Mouse (Mus musculus) midbrain, embryonic 14.5 days (tissue): ENCODE measurements at regions not wholly inside any gene's neighbourhood (a gene's known extent, or its start where the extent isn't known, plus 50 kb on each side); places are given as distances from the start of the nearest gene placed in this dataset.
"Not testable (repeated sequence)": the region's sequence is repeated elsewhere in the genome, so short reads cannot be mapped to it uniquely, and the experiment has no call there.

Experiments used
- ATAC-seq: fragments of 200-750 bp; cut with Nextera tagmentation; 2 replicates; pipeline ENCODE4 v1.8.0; 2017; ENCODE audit warnings: moderate number of reproducible peaks, moderate library complexity; ENCODE audit not compliant: low FRiP score, low TSS enrichment
- DNase-seq: peaks from one replicate; pipeline ENCODE4 v3.0.0-alpha.2; 2015
- H3K27ac ChIP-seq: fragments of 300-500 bp; sonication (generic); replicated peaks from 2 replicates; pipeline ENCODE4 v1.5.1; 2014; ENCODE audit warnings: mild to moderate bottlenecking, low read depth, low read length, moderate library complexity
- H3K27me3 ChIP-seq: fragments of 300-500 bp; sonication (generic); 2 replicates; pipeline ENCODE4 v1.6.1; 2014; ENCODE audit warnings: low read length, control low read depth, mixed read lengths; ENCODE audit not compliant: control insufficient read depth, insufficient read depth
- H3K36me3 ChIP-seq: fragments of 300-500 bp; sonication (generic); 2 replicates; pipeline ENCODE4 v1.6.1; 2014; ENCODE audit warnings: low read length, control low read depth; ENCODE audit not compliant: control insufficient read depth, insufficient read depth
- H3K4me1 ChIP-seq: fragments of 300-500 bp; sonication (generic); 2 replicates; pipeline ENCODE4 v1.6.1; 2014; ENCODE audit warnings: mild to moderate bottlenecking, antibody characterized with exemption, low read length, control low read depth; ENCODE audit not compliant: control insufficient read depth, insufficient read depth
- H3K4me2 ChIP-seq: fragments of 300-500 bp; sonication (generic); 2 replicates; pipeline ENCODE4 v1.6.1; 2014; ENCODE audit warnings: mild to moderate bottlenecking, low read length, moderate library complexity
- H3K4me3 ChIP-seq: fragments of 300-500 bp; sonication (generic); replicated peaks from 2 replicates; pipeline ENCODE4 v1.5.1; 2014; ENCODE audit warnings: low read depth, low read length
- H3K9ac ChIP-seq: fragments of 300-500 bp; sonication (generic); replicated peaks from 2 replicates; pipeline ENCODE4 v1.6.1; 2014; ENCODE audit warnings: mild to moderate bottlenecking, low read length, moderate library complexity
- H3K9me3 ChIP-seq: fragments of 300-500 bp; sonication (generic); 2 replicates; pipeline ENCODE4 v1.6.1; 2016; ENCODE audit warnings: low read length, control low read depth, mixed read lengths; ENCODE audit not compliant: control insufficient read depth
- WGBS: fragments of 180-500 bp; shearing (Covaris S2); extraction: QIAGEN DNeasy Blood & Tissue Kit; methylation state at CpG from one replicate; pipeline ENCODE4 v1.1.7; 2014; 5-methylcytosine and 5-hydroxymethylcytosine counted together

GRCm38 (mm10) chr3:38275321-38275720 lies 209.3 kb downstream of the Ankrd50 start:
- Histone ChIP-seq H3K9ac (no peak overlapping the region), H3K27me3 (no peaks in the 10 kb centered on the region), H3K27ac (no peak overlapping the region), H3K4me1 (0 out of 2 replicates have a peak, but pooled peaks cover 4% of the 10 kb centered on the region), H3K4me2 (no peak overlapping the region), H3K36me3 (no peaks in the 10 kb centered on the region), H3K4me3 (no peak overlapping the region), H3K9me3 (no peaks in the 10 kb centered on the region)
- WGBS = 50% methylated on average over 2 of the region's 2 CpGs
- DNase-seq (no peak), ATAC-seq (no peak)

DNA sequence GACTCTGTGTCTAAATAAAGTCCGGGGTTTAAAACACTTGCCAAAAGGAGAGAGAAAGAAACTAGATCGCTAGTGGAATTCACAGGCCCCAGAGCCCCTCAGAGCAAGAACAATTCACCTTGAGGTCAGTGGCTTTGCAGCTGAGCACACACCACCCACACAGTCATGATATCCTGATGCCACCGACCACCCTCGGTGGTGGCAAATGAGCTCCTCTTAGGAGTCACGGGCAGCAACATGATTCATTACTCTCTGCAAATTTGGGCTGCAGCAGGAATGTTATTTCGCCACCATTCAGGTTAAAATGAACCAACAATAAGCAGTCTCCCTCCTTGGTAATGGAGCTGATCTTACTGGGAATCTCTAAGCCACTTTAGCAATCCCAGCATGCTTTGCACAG lies 213.9 kb downstream of the Ankrd50 start:
- no peaks in the 10 kb centered on the region for H3K36me3 ChIP-seq
- ATAC-seq (no peak), DNase-seq (no peak)
- no peak overlapping the region for H3K9ac ChIP-seq
- no peak overlapping the region for H3K27ac ChIP-seq
- H3K4me1 ChIP-seq = 0 out of 2 replicates have a peak, but pooled peaks cover 4% of the 10 kb centered on the region
- no peak overlapping the region for H3K4me3 ChIP-seq
- WGBS = 73% methylated on average over 6 of the region's 6 CpGs
- no peaks in the 10 kb centered on the region for H3K27me3 ChIP-seq
- H3K9me3 ChIP-seq = no peaks in the 10 kb centered on the region
- no peak overlapping the region for H3K4me2 ChIP-seq

GRCm38 (mm10) chr3:38268226-38268625 lies 216.4 kb downstream of the Ankrd50 start:
- Histone ChIP-seq H3K9ac (no peak overlapping the region), H3K9me3 (no peaks in the 10 kb centered on the region), H3K27ac (no peak overlapping the region), H3K27me3 (no peaks in the 10 kb centered on the region), H3K4me3 (no peak overlapping the region), H3K4me2 (no peak overlapping the region), H3K4me1 (no peaks in the 10 kb centered on the region), H3K36me3 (no peaks in the 10 kb centered on the region)
- DNase-seq = no peak
- 95% methylated on average over 7 of the region's 7 CpGs for WGBS
- no peak for ATAC-seq

DNA sequence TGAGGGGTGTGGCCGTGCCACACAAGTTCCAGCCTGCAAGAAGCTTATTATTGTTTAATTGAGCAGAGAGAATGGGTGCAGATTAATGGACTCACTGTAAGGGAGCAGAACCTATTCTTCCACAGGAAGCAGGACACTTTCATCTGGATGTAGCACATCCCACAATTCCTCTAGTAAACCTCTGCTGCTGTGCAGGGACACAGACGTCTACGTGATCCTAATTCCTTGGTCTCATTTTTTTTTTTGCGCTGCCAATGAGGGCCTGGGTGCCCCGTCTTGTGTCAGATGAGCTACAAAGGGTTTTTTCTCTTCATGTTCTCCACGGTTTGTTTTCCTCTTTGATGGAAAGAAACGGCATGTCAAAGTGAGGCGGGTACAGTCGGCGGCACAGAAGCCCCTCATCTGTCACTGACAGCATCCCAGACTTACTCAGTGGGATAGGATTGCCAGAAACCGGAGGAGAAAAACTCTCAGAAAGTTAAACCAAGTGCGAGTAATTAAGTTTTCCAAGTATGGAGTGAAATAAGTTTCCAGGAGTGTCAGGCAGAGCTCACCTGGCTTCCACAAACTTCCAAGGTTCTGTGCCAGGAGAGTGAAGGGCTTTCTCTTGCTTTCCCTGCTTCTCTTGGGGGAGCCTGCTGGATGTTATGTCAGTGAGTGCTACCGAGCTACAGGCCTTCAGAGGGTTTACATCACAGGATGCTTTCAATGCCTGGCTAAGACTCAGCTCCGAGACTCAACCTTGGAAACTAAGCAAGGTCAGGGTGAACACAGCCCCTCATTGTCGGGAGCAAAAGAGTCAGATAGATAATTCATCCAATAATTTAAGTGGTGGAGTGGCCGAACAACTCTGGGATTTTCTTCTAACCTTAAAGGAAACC lies 221.1 kb downstream of the Ankrd50 start:
- DNase-seq (peak; percentile 41), ATAC-seq (no peak)
- Histone ChIP-seq H3K27me3 (no peaks in the 10 kb centered on the region), H3K4me1 (peaks cover 6% of the 10 kb centered on the region; the same call in 1 of the 2 replicates), H3K36me3 (no peaks in the 10 kb centered on the region), H3K9ac (no peak overlapping the region), H3K9me3 (no peaks in the 10 kb centered on the region), H3K4me2 (no peak overlapping the region), H3K27ac (no peak overlapping the region), H3K4me3 (no peak overlapping the region)
- 32% methylated on average over 16 of the region's 16 CpGs for WGBS

DNA sequence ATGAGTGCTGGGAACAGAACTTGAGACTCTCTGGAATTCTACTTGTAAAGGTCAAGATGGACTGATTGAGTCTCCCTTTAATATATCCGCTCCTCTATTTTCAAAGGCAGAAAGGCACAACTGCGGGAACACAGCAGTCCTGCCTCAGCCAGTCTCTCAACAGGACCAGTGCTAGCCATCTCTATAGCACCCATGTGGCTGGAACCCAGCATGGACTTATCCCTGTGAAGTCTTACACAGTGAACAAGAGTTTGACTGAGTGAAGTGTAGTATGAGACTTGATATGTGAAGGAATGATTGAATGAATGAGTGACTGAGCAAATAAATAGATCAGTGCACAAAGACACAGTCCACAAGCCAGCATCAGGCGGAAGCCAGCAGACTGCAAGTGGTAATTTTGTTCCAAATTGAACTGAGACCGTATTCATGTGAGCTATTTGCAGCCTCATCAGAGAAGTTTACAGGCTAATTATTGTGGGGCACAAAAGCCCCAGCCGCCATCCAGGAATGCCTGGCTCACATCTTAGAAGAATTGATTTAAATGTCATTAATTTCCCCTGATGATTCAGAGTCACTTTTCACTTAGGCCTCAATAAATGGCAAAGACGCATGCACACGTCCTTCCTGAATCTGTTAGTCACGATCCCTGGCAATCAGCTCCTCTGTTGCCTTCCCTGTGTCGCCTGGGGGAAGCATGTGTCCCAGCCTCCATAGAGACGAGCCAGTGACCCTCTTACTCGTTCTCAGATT lies 223.1 kb downstream of the Ankrd50 start:
- no peak overlapping the region for H3K4me3 ChIP-seq
- H3K27me3 ChIP-seq = no peaks in the 10 kb centered on the region
- H3K36me3 ChIP-seq = no peaks in the 10 kb centered on the region
- DNase-seq = peak; percentile 51
- H3K4me2 ChIP-seq = no peak overlapping the region
- H3K9me3 ChIP-seq = no peaks in the 10 kb centered on the region
- peak; percentile 62; the same call in 1 of the 2 replicates for ATAC-seq
- peaks cover 11% of the 10 kb centered on the region for H3K4me1 ChIP-seq
- 46% methylated on average over 11 of the region's 11 CpGs for whole genome bisulfite sequencing
- H3K27ac ChIP-seq = no peak overlapping the region
- no peak overlapping the region for H3K9ac ChIP-seq

- 94% methylated on average over 8 of the region's 8 CpGs for WGBS
- not testable (repeated sequence) for DNase-seq, H3K4me3 ChIP-seq, H3K27ac ChIP-seq, H3K4me2 ChIP-seq, H3K36me3 ChIP-seq, H3K9ac ChIP-seq, ATAC-seq, H3K9me3 ChIP-seq, H3K27me3 ChIP-seq
- H3K4me1 ChIP-seq = peaks cover 11% of the 10 kb centered on the region
Observed at GRCm38 (mm10) chr3:38259223-38259622, 225.4 kb downstream of the Ankrd50 start.

GRCm38 (mm10) chr3:38257843-38258290 lies 226.8 kb downstream of the Ankrd50 start:
- H3K4me2 ChIP-seq = no peak overlapping the region
- H3K27me3 ChIP-seq = no peaks in the 10 kb centered on the region
- H3K27ac ChIP-seq = no peak overlapping the region
- DNase-seq (no peak), ATAC-seq (no peak)
- H3K9me3 ChIP-seq = no peaks in the 10 kb centered on the region
- no peak overlapping the region for H3K4me3 ChIP-seq
- WGBS = 64% methylated on average over 14 of the region's 14 CpGs
- H3K36me3 ChIP-seq = no peaks in the 10 kb centered on the region
- H3K4me1 ChIP-seq = peaks cover 11% of the 10 kb centered on the region
- no peak overlapping the region for H3K9ac ChIP-seq

DNA sequence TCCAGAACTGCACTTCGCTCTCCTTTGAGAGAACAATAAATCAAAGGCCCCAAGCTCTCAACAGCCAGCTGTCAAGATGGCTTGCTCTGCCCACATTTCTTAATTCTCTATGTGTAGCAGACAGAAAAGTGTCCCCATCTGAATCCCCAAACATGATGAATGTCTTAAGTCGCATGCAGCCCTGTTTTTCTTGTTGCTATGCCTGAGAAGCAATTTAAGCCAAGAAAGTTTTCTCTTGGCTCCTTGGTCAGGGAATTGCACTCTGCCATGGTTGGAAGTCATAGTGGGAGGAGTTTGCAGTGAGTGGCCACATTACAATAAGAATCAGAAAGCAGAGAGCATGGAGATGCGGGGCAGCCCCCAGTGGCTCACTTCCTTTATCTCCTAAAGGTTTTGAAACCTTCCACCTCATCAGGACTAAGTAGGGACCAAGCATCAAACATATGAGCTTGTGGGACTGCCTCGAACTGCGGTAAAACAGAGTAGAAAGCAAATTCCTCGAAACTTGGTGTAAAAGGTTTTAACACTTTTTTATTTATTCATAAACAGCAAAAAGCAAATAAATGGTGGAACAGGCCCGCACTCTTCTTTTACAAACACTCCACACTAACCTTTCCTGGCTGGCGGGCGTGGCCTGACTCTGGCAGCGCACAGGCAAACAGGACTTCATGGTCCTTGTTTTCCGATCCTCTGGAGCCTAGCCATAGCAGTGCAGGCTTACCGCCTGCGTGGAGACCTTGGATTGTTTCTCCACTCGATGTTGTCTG lies 227.4 kb downstream of the Ankrd50 start:
- no peak for ATAC-seq
- 54% methylated on average over 14 of the region's 14 CpGs for WGBS

More for the DNA sequence above, 227.4 kb downstream of the Ankrd50 start:
- H3K9ac ChIP-seq = no peak overlapping the region
- H3K4me3 ChIP-seq = no peak overlapping the region
- no peak for DNase-seq
- no peak overlapping the region for H3K4me2 ChIP-seq
- peaks cover 10% of the 10 kb centered on the region for H3K4me1 ChIP-seq
- H3K27ac ChIP-seq = no peak overlapping the region
- H3K9me3 ChIP-seq = no peaks in the 10 kb centered on the region
- H3K36me3 ChIP-seq = no peaks in the 10 kb centered on the region
- no peaks in the 10 kb centered on the region for H3K27me3 ChIP-seq
